Mouse (Mus musculus) MEL (cell line): Measurements from ENCODE around the gene Mtmr11. TPM values are rescaled to one million over a fixed set of nuclear protein-coding genes. Genes with fewer than 3 reads are reported as not detected.

Experiments
- DNase-seq: peaks from one replicate; pipeline ENCODE4 v3.0.0; 2011; ENCODE audit warnings: low read depth, low spot score
- H3K27ac ChIP-seq: 2 replicates; pipeline ENCODE4 v1.5.1; 2012; ENCODE audit warnings: low read depth, mild to moderate bottlenecking, control low read depth, low read length, moderate library complexity; ENCODE audit not compliant: control insufficient read depth
- H3K27me3 ChIP-seq, 2 experiments: fragments of 150-350 bp in 1 of 2; sonication (generic) in 1 of 2; 2 replicates each; pipeline ENCODE4 v1.6.1; 2012; ENCODE audit warnings: low read length in 2 of 2, mild to moderate bottlenecking in 2 of 2, improper control_type of control experiment in 1 of 2, moderate library complexity in 1 of 2; ENCODE audit not compliant: insufficient read depth in 2 of 2, control insufficient read depth in 1 of 2
- H3K36me3 ChIP-seq, 2 experiments: 2 replicates each; pipeline ENCODE4 v1.6.1; 2012 to 2014; ENCODE audit warnings: low read length in 2 of 2, improper control_type of control experiment in 1 of 2, inconsistent platforms in 1 of 2, mild to moderate bottlenecking in 1 of 2; ENCODE audit not compliant: insufficient read depth in 2 of 2, control insufficient read depth in 1 of 2
- H3K4me1 ChIP-seq, 2 experiments: fragments of 150-350 bp in 1 of 2; sonication (generic) in 1 of 2; 2 replicates each; pipeline ENCODE4 v1.6.1; 2012; ENCODE audit warnings: low read length in 2 of 2, improper control_type of control experiment in 1 of 2, mild to moderate bottlenecking in 1 of 2; ENCODE audit not compliant: insufficient read depth in 2 of 2, control insufficient read depth in 1 of 2
- H3K4me3 ChIP-seq, 2 experiments: fragments of 150-350 bp in 1 of 2; sonication (generic) in 1 of 2; 2 replicates each; pipeline ENCODE4 v1.5.1; 2012; ENCODE audit warnings: low read depth in 2 of 2, low read length in 2 of 2, mild to moderate bottlenecking in 2 of 2, moderate library complexity in 2 of 2, control low read depth in 1 of 2, improper control_type of control experiment in 1 of 2; ENCODE audit not compliant: control insufficient read depth in 1 of 2, insufficient read depth in 1 of 2
- H3K79me2 ChIP-seq: 2 replicates; pipeline ENCODE4 v1.6.1; 2012; ENCODE audit warnings: mild to moderate bottlenecking, low read length, moderate library complexity; ENCODE audit not compliant: control insufficient read depth, poor library complexity, insufficient read depth
- H3K9ac ChIP-seq: 2 replicates; pipeline ENCODE4 v1.6.1; 2012; ENCODE audit warnings: low read depth, mild to moderate bottlenecking, control low read depth, low read length, moderate library complexity; ENCODE audit not compliant: control insufficient read depth, poor library complexity, severe bottlenecking
- H3K9me3 ChIP-seq: fragments of 150-350 bp; sonication (generic); replicated peaks from 2 replicates; pipeline ENCODE4 v1.6.1; 2012; ENCODE audit warnings: mild to moderate bottlenecking, low read length, improper control_type of control experiment, moderate library complexity; ENCODE audit not compliant: insufficient read depth
- CHD1 ChIP-seq: IDR thresholded peaks from 2 replicates; pipeline ENCODE4 v1.6.1; 2012; ENCODE audit warnings: low read depth, mild to moderate bottlenecking, inconsistent platforms, low read length, improper control_type of control experiment
- CTCF ChIP-seq, 3 experiments: IDR thresholded peaks in 2 of 3; conservative IDR thresholded peaks in 1 of 3; 2 replicates each; pipeline ENCODE4 v1.5.1; 2011 to 2012; ENCODE audit warnings: low read length in 3 of 3, low read depth in 2 of 3, mild to moderate bottlenecking in 2 of 3, improper control_type of control experiment in 1 of 3, inconsistent platforms in 1 of 3, mixed read lengths in 1 of 3, moderate library complexity in 1 of 3; ENCODE audit not compliant: control insufficient read depth in 1 of 3, insufficient read depth in 1 of 3, poor library complexity in 1 of 3, severe bottlenecking in 1 of 3
- ELF1 ChIP-seq: IDR thresholded peaks from 2 replicates; pipeline ENCODE4 v1.6.1; 2014; ENCODE audit warnings: low read depth, mild to moderate bottlenecking, inconsistent platforms, low read length, improper control_type of control experiment, moderate library complexity
- EP300 ChIP-seq, 2 experiments: IDR thresholded peaks; 2 replicates each; pipeline ENCODE4 v1.6.1; 2011; ENCODE audit warnings: improper control_type of control experiment in 2 of 2, low read length in 2 of 2, low read depth in 1 of 2, mild to moderate bottlenecking in 1 of 2
- GABPA ChIP-seq: IDR thresholded peaks from 2 replicates; pipeline ENCODE4 v1.6.1; 2012; ENCODE audit warnings: low read depth, mild to moderate bottlenecking, inconsistent platforms, low read length, improper control_type of control experiment, moderate library complexity
- GATA1 ChIP-seq: IDR thresholded peaks from 2 replicates; pipeline ENCODE4 v1.6.1; 2011; ENCODE audit warnings: low read depth, low read length, improper control_type of control experiment
- JUND ChIP-seq: IDR thresholded peaks from 2 replicates; pipeline ENCODE4 v1.6.1; 2011; ENCODE audit warnings: low read depth, mild to moderate bottlenecking, improper control_type of control experiment, low read length
- KAT2A ChIP-seq: conservative IDR thresholded peaks from 2 replicates; pipeline ENCODE4 v1.6.1; 2012; ENCODE audit warnings: low read depth, low read length, improper control_type of control experiment, inconsistent platforms
- MAFK ChIP-seq: IDR thresholded peaks from 2 replicates; pipeline ENCODE4 v1.6.1; 2011; ENCODE audit warnings: low read depth, mild to moderate bottlenecking, low read length, improper control_type of control experiment, borderline replicate concordance
- MAZ ChIP-seq: IDR thresholded peaks from 2 replicates; pipeline ENCODE4 v1.6.1; 2012; ENCODE audit warnings: low read depth, mild to moderate bottlenecking, inconsistent platforms, low read length, improper control_type of control experiment
- MXI1 ChIP-seq: IDR thresholded peaks from 2 replicates; pipeline ENCODE4 v1.6.1; 2011; ENCODE audit warnings: mild to moderate bottlenecking, low read depth, low read length, improper control_type of control experiment
- MYB ChIP-seq: IDR thresholded peaks from 2 replicates; pipeline ENCODE4 v1.6.1; 2011; ENCODE audit warnings: mild to moderate bottlenecking, low read depth, low read length, improper control_type of control experiment
- NELFE ChIP-seq: IDR thresholded peaks from 2 replicates; pipeline ENCODE4 v1.6.1; 2011; ENCODE audit warnings: low read depth, low read length, improper control_type of control experiment
- POLR2A ChIP-seq, 2 experiments: IDR thresholded peaks; 2 replicates each; pipeline ENCODE4 v1.6.1; 2011 to 2012; ENCODE audit warnings: low read length in 2 of 2, mild to moderate bottlenecking in 2 of 2, control low read depth in 1 of 2, improper control_type of control experiment in 1 of 2, low read depth in 1 of 2, moderate library complexity in 1 of 2; ENCODE audit not compliant: control insufficient read depth in 1 of 2, insufficient read depth in 1 of 2, poor library complexity in 1 of 2
- POLR2AphosphoS2 ChIP-seq: IDR thresholded peaks from 2 replicates; pipeline ENCODE4 v1.6.1; 2011; ENCODE audit warnings: low read length, improper control_type of control experiment
- RAD21 ChIP-seq: IDR thresholded peaks from 2 replicates; pipeline ENCODE4 v1.6.1; 2011; ENCODE audit warnings: mild to moderate bottlenecking, low read depth, low read length, improper control_type of control experiment
- TAL1 ChIP-seq: IDR thresholded peaks from 2 replicates; pipeline ENCODE4 v1.6.1; 2012; ENCODE audit warnings: mild to moderate bottlenecking, inconsistent platforms, low read length, moderate library complexity, mixed read lengths
- USF2 ChIP-seq, 2 experiments: IDR thresholded peaks; 2 replicates each; pipeline ENCODE4 v1.6.1; 2011 to 2012; ENCODE audit warnings: improper control_type of control experiment in 2 of 2, low read length in 2 of 2, borderline replicate concordance in 1 of 2, inconsistent platforms in 1 of 2, low read depth in 1 of 2, mild to moderate bottlenecking in 1 of 2; ENCODE audit not compliant: insufficient read depth in 1 of 2
- ZC3H11A ChIP-seq: IDR thresholded peaks from 2 replicates; pipeline ENCODE4 v1.6.1; 2012; ENCODE audit warnings: low read depth, mild to moderate bottlenecking, inconsistent platforms, low read length, improper control_type of control experiment
- ZKSCAN1 ChIP-seq: IDR thresholded peaks from 2 replicates; pipeline ENCODE4 v1.6.1; 2012; ENCODE audit warnings: low read depth, mild to moderate bottlenecking, inconsistent platforms, low read length, improper control_type of control experiment, moderate library complexity
- ZMIZ1 ChIP-seq: IDR thresholded peaks from 2 replicates; pipeline ENCODE4 v1.6.1; 2012; ENCODE audit warnings: low read depth, mild to moderate bottlenecking, inconsistent platforms, low read length, improper control_type of control experiment, moderate library complexity
- ZNF384 ChIP-seq: IDR thresholded peaks from 2 replicates; pipeline ENCODE4 v1.6.1; 2012; ENCODE audit warnings: low read depth, mild to moderate bottlenecking, inconsistent platforms, low read length, improper control_type of control experiment
- polyA plus RNA-seq, 2 experiments: library from polyadenylated mRNA; stranded (reverse) in 1 of 2; unstranded in 1 of 2; fragments of >175 nt in 1 of 2; fragments of >200 nt in 1 of 2; gene quantifications; 2 replicates each; pipeline versions ENCODE4 v1.2.1 to v1.2.4; 2012; ENCODE audit warnings: low replicate concordance in 2 of 2, low read depth in 1 of 2; ENCODE audit not compliant: insufficient read length in 2 of 2, insufficient read depth in 1 of 2, missing spikeins in 1 of 2
- total RNA-seq: library from RNA; depleted of rRNA; stranded (reverse); fragments of 300-350 nt; gene quantifications from 2 replicates; pipeline ENCODE4 v1.2.3, GENCODE M21; 2012

Gene Mtmr11
- total and polyA plus RNA-seq, 3 experiments = 0.77 to 1.4 TPM; not detected in 1

GRCm38 (mm10) chr3:96152611-96153010 lies 9.2 kb upstream of the Mtmr11 start:
- H3K4me1 ChIP-seq = peaks cover 8 to 9% of the 10 kb centered on the region in 2 experiments; a peak in 3 of 4 replicates
- H3K4me3 ChIP-seq = no peak overlapping the region
- H3K27me3 ChIP-seq = no peaks in the 10 kb centered on the region
- no peak overlapping the region for H3K27ac ChIP-seq
- TF ChIP-seq MAFK (no peak), POLR2AphosphoS2 (no peak), ZC3H11A (no peak), KAT2A (no peak), ZNF384 (no peak), EP300 (IDR thresholded peaks at IDR 0.05; ENCODE audit: low read depth in 1 of 2, low read length in 2 of 2) (no peak), RAD21 (no peak), JUND (no peak), CHD1 (no peak), USF2 (IDR thresholded peaks at IDR 0.05; ENCODE audit: borderline replicate concordance in 1 of 2, insufficient read depth in 1 of 2, low read depth in 1 of 2, low read length in 2 of 2) (no peak), GABPA (no peak), TAL1 (no peak), MAZ (no peak), ELF1 (no peak), ZMIZ1 (no peak), NELFE (no peak), CTCF (IDR thresholded peaks at IDR 0.05 in 2 of 3, conservative IDR thresholded peaks at IDR 0.05 in 1 of 3; ENCODE audit: control insufficient read depth in 1 of 3, insufficient read depth in 1 of 3, low read depth in 2 of 3, low read length in 3 of 3, poor library complexity in 1 of 3, severe bottlenecking in 1 of 3) (no peak), ZKSCAN1 (no peak), MYB (no peak), MXI1 (no peak)
- TF ChIP-seq, all 39 proteins: peak for 0
- DNase-seq = no peak
- no peaks in the 10 kb centered on the region for H3K9me3 ChIP-seq
- peaks cover 15 to 16% of the 10 kb centered on the region in 2 experiments for H3K36me3 ChIP-seq
- no peak overlapping the region for H3K9ac ChIP-seq
- no peaks in the 10 kb centered on the region for H3K79me2 ChIP-seq

- Histone ChIP-seq H3K79me2 (no peaks in the 10 kb centered on the region), H3K36me3 (peaks cover 6 to 13% of the 10 kb centered on the region in 2 experiments)
- DNase-seq = no peak
Measured at GRCm38 (mm10) chr3:96155501-96155900, 6.3 kb upstream of the Mtmr11 start.

More at GRCm38 (mm10) chr3:96155501-96155900, 6.3 kb upstream of the Mtmr11 start:
- no peak overlapping the region for H3K4me3 ChIP-seq
- no peaks in the 10 kb centered on the region for H3K9me3 ChIP-seq
- peaks cover 0 to 8% of the 10 kb centered on the region in 2 experiments; a peak in 2 of 4 replicates for H3K4me1 ChIP-seq
- H3K27ac ChIP-seq = no peak overlapping the region
- 0 out of 4 replicates have a peak, but pooled peaks of 1 of the 2 experiments have one; percentile 2 for TF ChIP-seq POLR2A (IDR thresholded peaks at IDR 0.05; ENCODE audit: control insufficient read depth in 1 of 2, insufficient read depth in 1 of 2, low read depth in 1 of 2, low read length in 2 of 2, poor library complexity in 1 of 2)
- no peak for TF ChIP-seq GATA1
- no peak overlapping the region for H3K9ac ChIP-seq
- H3K27me3 ChIP-seq = no peaks in the 10 kb centered on the region
